Mouse (Mus musculus) E14TG2a.4 (cell line): ENCODE measurements around the gene Mapk8.

Experiments used
- CTCF ChIP-seq: conservative IDR thresholded peaks from 2 replicates; pipeline ENCODE4 v1.5.1; 2014; ENCODE audit warnings: low read length
- NANOG ChIP-seq: IDR thresholded peaks from 2 replicates; pipeline ENCODE4 v1.6.1; 2014; ENCODE audit warnings: borderline replicate concordance, low read length, mixed read lengths
- POU5F1 ChIP-seq: IDR thresholded peaks from 2 replicates; pipeline ENCODE4 v1.6.1; 2014; ENCODE audit warnings: low read length, borderline replicate concordance

- TF ChIP-seq CTCF: no peak
- no peak for TF ChIP-seq POU5F1
- TF ChIP-seq NANOG: no peak
Measured at GRCm38 (mm10) chr14:33471331-33471730, 24.4 kb upstream of the Mapk8 start, which contains the start of gene Frmpd2.
